Mouse (Mus musculus) gastrocnemius, adult 18-20 months (tissue): ENCODE data around the gene Syt14. TPM values are rescaled to one million over a fixed set of nuclear protein-coding genes. Genes with fewer than 3 reads are reported as not detected.

Experiments used
- DNase-seq: peaks from one replicate; pipeline ENCODE4 v3.0.0; 2021; ENCODE audit warnings: low spot score
- total RNA-seq, 2 experiments: library from RNA; stranded (reverse); gene quantifications; 2 replicates each; pipeline ENCODE4 v1.2.3; 2021

Syt14 gene
- total RNA-seq, 2 experiments from 2014 or later: 0.16 to 0.24 TPM

DNA sequence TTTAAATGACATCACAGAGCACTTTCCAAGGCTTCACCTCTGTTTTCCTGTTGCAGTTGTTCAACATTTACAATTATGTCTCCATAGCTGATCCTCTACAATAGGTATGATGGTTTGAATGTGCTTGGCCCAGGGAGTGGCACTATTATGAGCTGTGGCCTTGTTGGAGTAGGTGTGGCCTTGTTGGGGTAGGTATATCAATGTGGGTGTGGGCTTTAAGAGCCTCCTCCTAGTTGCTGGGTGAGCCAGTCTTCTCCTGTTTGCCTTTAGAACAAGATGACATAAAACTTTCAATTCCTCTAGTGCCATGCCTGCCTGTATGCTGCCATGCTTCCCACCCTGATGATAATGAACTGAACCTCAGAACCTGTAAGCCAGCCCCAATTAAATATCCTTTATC is 42.1 kb downstream of the Syt14 start:
- DNase-seq: no peak

DNA sequence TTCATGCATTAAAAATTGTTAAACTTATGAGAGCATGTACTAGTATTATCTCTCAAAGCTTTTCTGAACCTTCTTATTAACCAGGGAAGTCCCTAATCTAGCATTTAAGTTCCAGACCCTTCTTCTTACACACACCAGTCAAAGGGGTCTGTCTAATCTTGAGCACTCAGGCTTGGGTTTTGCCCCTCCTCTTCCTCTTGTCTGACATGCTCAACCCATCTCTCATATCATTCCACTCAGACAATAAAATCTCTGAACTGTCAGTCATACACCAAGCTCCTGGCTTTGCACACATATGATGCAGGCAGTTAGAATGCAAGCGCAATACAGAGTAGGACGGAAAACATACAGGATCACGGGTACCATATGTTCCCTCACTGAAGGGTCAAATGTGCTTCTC is 48.4 kb downstream of the Syt14 start:
- no peak for DNase-seq

DNA sequence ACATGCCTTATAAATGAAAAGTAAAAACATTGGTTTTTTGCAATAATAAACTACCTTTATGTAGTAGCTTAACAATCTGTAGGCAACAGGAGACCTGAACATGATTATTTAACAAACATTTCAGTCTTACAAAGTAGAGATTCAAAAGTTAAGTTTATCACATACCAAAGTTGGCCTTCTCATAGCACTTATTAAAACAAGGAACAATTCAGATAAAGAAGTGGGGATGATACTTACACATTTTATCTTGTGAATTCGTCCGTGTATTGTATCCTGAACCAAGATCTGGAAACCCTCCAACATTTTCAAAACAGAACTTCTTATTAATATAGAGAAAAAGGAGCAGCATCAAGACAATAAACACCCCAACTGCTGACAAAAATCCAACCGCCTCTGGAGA is 49.1 kb downstream of the Syt14 start:
- DNase-seq: no peak

DNA sequence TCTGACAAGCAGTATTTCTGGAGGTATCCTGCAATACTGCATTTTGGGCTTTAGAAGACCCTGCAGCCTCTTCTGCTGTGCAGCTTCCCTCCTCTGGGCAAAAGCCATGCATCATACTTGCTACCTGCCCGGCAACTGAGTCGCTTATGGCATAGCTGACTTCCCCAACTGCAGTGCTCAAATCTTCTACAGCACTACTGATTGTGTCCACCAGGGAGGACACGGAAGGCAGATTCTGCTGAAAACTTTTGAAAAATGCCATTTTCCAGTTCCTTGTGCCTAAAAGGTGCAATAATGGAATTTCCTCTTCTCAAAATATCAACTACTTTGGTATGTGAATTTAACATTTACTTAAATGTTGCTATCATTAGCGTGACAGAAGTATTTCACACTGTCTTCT is 51.2 kb downstream of the Syt14 start:
- DNase-seq: no peak

DNA sequence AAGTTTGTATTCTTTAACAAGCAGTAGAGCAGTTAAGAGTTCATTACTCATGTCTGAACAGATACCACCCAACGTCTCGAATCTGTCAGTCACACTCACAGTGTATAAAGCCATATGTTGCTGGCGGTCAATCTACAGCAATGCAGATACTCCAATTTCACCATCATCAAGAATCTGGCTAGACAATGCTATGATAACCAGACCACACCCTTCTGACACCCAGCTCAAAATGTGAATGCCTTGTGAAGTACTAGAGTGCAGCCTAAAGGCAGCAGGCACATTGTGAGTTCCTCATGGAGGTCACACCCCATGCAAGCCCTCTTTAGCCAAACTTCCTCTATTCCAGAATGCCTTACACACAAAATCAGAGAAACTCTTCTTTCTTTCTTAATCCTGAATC is 53.9 kb downstream of the Syt14 start:
- no peak for DNase-seq

DNA sequence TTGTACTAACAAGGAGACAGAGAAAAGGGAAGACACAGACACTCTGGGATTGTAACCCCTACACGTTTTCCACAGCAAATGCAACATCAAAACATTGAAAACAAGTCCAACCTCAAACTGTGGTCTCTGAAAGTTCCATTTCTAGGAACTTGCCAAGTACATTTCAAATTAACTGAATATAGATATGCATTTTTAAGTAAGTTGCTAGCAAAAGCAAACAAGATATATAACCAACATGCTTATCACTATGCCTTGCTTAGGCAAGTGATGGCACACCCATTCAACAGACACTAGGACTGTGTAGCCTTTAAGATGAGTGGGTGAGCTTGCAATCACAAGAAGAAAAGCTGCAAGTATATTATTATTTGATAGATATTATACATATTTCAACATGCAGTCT is 54.5 kb downstream of the Syt14 start:
- no peak for DNase-seq

DNA sequence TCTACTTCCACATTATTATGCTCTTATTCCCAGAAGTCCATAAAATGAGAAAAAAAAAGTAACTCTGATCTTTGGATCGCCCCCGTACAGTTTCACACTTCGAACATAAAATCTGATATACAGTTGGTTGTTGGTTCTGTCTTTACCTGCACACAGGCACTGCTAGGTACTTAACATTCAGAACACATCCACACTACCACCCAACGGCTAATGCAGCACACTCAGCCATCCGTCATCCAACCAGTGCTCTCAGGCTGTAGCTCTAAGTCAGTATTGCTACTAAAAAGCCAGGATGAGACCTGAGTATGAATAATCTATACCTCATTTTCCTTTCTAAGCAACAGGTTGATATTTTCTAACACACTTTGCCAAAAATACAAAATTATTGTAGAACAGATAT is 73.3 kb downstream of the Syt14 start:
- DNase-seq: no peak

DNA sequence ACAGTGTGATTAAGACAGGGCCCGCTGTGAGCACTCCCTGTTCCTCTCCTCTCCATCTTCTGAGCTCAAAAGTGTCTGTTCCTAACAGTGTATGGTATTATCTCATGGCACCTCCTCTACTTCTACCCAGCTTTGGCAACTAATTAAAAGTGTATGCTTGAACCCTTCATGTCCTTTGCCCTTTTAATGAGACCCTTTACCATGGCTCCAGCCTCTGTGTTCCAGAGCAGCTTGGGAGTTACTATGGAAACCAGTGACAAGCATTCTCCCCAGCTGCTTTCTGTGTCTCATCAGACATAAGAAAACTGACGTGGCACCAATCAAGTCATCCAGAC is 87.8 kb downstream of the Syt14 start:
- DNase-seq: no peak

DNA sequence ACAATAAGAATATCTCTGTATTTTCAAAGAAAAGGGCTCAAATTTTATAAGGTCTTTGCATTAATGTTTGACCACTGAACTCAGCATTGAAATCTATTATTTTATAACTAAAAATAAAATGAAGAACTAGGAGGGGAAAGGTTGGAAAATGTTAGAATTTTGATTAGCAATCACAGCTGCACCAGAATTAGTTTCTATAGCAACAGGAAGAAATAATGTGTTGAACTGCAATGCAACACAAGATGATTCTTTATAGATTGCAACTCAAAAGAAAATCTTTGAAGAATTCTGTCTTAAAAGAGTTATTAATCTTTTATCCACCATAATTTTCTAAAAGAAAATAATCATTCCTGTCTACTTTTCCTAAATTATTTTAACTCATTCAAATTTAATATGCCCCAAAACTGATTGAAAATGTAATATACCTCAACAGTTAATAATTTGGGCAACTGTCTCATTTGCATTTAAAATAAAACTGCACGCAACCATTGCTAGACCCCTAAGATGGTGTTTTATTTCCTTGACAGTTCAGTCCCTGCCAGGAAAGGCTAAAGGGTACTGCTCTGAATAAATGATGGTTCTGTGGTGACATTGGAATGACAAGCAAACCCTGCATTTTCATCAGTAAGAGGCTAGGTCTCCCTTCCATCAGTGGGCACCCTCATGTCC is 88.3 kb downstream of the Syt14 start:
- DNase-seq: no peak

DNA sequence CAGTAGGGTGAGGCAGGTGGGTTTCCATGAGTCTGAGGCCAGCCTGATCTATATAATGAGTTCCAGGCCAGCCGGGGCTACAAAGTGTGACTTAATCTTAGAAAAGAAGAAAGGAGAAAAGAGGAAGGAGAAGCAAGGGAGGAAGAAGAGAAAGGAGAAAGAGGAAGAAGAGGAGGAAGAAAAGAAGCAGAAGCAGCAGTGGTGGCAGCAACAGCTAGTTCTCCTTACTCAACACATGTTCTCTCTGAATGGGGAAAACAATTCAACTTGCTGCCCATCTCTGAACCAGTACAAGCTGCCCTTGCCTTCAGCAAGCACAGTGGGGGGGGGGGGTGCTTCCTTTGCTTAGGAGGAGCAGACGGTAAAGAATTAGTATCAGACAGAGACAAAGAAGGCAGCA is 96.5 kb downstream of the Syt14 start:
- DNase-seq: no peak

DNA sequence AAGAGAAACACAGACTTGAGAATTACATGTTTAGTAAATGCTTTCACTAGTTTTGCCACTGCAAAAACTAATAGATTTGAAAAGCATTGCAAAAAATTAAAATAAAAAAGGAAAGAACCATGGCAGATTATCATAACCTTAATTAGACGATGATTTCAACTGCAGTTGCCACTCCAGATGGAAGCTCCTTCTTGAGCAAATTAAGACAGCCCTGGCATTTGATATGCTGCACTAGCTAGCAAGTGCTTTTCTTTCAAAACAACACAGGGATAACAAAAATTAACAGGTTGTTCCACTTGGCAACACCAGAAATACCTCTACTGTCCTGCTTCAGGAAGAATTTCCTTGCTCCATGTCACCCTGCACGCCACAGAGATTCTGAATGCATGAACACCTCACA is 97.6 kb downstream of the Syt14 start:
- DNase-seq: no peak

DNA sequence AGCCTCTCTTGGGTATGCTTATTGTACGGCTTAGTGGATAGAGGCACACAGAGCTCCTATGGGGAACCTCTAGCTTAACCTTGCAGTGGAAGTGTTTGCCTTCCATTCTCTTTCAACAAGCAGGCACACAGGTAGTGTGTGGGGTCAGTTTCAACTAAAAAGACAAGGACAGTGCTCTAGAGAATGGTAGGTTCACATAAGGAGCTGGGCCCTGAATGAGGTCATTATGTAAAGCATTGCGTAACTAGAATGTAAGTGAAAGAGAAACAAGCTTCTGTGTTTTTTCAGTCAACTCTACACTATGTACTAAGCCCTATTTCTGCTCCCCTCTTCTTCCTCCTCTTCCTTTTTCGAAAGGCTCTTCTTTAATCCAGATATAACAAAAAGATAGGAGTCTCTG is 103.8 kb downstream of the Syt14 start:
- DNase-seq: no peak

DNA sequence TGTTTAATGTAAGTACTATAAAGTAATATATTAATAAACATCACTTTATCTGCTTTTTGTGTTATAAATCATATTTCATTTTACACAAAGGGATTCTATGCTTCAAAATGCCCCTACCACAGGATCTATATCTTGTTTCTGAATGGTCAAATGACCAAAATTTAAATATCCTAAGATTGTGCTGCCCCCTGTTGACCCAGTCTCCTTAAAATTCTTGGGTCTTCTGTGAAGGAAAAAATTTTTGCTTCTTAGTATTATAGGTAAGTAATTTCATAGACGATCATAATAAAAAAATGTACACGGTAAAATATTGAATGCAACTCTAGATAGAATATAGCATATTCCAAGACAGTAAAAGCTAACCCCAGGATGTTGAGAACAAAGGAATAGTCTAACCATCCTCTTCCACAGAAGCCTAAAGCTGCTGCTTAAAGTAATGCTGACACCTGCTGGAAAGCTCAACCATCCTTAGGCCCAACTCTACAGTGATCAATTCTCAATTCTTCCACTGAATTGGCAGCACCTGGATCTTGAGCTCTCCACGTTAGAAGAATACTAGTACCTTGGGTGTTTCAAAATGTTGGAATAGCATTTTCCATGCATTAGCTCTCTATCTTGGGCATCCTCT is 123.4 kb downstream of the Syt14 start:
- DNase-seq: peak; percentile 22

DNA sequence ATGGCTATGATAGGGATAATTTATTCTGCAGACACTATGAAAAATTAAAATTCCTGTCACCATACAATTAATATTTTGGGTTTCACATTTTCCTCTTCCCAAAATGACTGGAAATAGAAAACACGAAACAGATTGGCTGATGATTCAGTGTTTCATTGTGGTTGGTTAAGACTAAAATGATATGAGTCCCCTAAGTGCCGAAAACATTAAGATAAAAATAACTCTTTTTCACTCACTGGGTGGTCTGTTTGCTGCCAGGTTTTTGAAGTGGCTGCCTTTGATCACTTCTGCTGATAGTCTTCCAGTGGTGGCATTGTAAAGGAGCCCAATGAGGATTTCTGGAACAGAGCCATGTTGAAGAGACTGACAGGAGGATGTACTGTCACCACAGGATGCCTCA is 134.1 kb downstream of the Syt14 start:
- DNase-seq: no peak

DNA sequence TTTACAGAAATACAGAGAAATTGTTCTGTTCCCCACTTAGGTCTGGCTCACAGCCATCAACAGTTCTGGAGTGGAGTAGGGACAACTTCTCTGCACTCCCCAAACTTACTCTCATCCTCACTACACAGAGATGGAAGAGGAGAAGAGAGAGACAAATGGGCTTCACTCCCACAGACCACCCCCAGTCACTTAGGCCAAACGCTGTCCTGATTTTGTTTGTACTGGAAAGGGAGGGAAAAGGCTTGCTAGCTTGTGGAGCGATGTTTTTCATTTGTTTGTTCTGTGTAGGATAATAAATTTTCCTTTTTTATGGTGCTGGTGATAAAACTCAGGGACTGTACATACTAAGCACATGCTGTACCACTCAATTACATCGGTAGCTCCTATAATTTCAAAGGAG is 134.7 kb downstream of the Syt14 start:
- DNase-seq: no peak

DNA sequence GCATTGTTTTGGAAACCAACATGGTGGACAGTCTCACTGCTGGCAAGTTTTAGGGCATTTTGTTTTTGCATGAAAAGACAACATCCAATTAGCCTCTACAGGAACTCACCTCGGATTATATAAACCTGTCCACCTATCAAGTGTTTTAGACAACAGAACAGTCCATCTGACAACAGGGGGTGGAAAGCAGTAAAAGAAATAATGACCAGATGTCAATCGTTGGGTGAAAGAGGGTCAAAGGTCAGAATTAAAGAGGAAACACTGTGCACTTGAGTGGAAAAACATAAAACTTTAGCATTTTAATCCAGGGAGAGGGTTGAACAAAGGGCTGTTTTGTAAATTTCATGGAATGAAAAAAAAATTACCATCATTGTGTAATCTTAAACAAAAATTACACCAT is 136.8 kb downstream of the Syt14 start:
- DNase-seq: no peak

DNA sequence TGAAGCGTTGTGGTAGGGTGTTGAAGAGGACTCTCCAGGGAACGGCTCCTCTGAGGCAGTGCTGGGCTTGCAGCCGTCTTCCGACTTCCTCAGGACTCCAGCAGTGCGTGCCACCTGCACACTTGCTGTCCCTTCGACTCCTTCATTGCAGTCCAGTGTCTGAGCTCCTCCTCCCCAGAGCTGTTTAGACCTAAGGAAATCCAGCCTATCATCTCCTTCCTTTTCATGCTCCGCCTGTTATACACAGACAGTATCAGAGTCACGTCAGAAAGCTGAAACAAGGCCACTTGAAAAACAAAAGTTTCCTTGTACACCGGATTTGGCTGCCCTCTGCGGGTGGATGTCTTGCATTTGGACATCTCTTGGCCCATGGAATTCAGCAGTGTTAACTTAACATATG is 138.4 kb downstream of the Syt14 start:
- peak; percentile 9 for DNase-seq

DNA sequence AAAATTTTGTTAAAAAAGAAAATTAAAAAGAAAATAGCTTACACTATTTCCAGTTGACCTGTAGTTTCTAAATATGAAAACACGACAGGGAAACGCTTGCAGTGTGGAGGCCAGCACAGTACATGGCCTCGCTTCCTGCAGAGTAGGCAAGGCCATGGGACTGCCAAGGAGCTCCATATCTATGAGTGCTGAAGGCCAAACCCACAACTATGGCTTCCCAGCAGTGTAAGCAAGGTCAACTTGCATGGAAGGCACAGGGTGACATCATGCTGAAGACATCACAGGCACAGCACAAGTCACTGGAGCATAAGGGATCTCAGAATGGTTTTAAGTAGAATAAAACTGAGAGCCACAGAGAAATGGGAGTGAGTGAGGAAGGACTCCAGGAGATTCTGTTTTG is 139.5 kb downstream of the Syt14 start:
- no peak for DNase-seq

DNA sequence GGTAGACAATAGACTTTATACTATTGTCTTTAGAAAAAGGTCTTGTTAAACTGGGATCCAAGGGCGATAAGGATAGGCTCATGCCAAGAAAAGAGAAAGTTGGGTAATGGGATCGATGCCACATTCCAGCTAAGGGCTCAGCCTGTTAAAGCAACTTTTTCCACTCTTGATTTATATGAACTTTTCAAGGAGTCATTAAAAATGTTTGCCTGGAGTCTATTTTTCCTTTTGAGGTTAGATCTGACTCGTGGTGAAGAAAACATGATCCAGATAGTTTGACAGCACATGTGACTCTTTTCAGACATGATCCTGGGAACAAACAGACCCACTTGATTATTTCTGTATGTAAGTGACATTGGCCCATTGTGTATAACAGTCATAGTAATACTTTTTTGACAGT is 144.9 kb downstream of the Syt14 start:
- DNase-seq: no peak

DNA sequence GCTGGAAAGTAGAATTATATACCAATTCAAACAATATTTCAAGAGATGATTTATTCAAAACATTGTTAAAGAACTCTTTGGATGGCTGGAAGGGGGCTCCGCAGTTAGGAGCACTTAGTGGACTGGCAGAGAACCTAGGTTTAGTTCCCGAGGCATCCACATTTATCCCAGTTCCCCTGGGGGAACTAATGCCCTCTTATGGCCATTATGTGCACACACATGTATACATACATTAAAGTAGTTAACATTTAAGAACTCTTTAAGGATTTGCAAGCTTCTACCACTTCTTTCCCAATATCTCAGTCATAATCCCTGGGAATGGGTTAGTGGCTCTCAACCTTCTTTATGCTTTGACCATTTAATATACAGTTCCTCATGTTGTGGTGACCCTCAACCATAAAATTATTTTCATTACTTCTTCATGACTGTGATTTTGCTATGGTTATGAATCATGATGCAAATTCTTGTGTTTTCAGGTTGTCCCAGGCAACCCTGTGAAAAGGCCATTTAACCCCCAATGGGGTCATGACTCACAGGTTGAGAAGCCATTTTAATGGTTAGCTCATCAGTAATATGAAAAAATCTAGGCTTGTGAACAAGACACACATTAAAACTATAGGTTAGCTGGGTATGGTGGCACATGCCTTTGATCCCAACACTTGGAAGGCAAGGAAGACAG is 152.8 kb downstream of the Syt14 start:
- no peak for DNase-seq

DNA sequence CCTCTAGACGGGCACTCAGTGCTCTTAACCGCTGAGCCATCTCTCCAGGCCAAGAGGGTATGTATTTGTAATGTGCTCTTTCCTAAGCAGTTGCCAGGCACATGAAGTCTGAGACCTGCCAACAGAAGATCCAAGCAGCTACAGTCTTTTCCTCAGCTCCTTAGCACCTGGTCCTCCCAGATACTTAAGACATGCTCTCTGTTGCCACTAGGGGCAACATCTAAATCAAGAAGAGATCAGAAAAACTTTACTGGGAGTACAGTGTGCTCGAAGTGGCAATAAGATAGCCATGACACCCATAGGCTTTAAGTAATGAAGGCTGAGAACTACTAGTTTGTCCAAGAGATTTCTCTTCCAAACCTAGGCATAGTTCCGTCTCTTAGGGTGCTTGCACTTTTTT is 155.4 kb downstream of the Syt14 start:
- DNase-seq: no peak

DNA sequence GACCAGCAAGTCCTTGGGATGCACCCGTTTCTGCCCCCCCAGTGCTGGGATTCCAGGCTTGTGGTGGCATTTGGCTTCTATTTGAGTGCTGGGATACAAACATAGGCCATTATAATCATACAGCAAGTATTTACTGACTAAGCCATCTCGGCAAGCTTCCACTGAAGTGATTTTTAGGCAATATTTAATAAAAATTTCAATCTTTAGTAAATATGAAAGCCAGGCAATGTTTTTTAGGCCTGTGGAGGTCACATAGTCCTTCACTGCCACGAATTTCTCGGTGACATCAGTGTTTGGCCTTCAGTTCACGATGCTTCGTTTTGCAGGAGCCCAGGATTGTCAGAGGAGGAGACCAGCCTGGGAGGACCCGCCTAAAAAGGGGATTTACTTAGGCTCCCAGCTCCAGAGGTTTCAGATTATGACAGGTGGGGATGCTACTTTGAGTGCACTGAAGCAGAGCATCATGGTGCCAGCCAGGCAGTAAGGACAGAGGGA is 156.4 kb downstream of the Syt14 start:
- DNase-seq: no peak

DNA sequence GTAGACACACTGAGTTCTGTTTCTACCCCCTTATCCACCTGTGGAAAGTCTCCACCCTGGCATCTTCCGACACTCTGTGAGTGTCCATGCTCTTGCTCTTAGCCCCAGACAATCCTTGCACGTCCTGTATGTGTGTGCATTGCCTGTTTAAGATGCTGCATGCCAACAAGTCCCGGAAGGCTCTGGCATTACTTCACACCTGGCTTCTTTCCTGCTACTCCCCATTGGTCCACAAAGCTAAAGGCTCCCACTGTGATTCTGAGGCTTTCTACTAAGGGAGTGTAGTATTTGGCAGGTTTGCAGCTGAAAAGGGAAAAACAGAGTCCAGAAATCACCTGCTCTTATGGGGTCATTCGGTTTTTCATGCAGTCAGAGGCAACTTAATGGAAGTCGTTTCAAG is 162.7 kb downstream of the Syt14 start:
- no peak for DNase-seq
